Mouse (Mus musculus) liver, adult (tissue): ENCODE results near the gene Wbp2.

Experiments used
- GATA4 ChIP-seq: IDR thresholded peaks from 2 replicates; pipeline ENCODE4 v1.6.1; 2014; ENCODE audit warnings: mild to moderate bottlenecking, low read length; ENCODE audit not compliant: insufficient replicate concordance

Wbp2 gene

GRCm38 (mm10) chr11:116117241-116117640 is 30.4 kb upstream of the Wbp2 start:
- no peak for TF ChIP-seq GATA4

GRCm38 (mm10) chr11:116111611-116112203 is 24.9 kb upstream of the Wbp2 start:
- no peak for TF ChIP-seq GATA4

GRCm38 (mm10) chr11:116111067-116111466 is 24.3 kb upstream of the Wbp2 start:
- no peak for TF ChIP-seq GATA4

- no peak for TF ChIP-seq GATA4
These were observed 23.7 kb upstream of the Wbp2 start for GRCm38 (mm10) chr11:116110540-116110939.

GRCm38 (mm10) chr11:116110131-116110530 is 23.3 kb upstream of the Wbp2 start:
- TF ChIP-seq GATA4 = peak; percentile 6; the same call in 1 of the 2 replicates

- TF ChIP-seq GATA4 = no peak
These were observed 22.8 kb upstream of the Wbp2 start for GRCm38 (mm10) chr11:116109441-116110081.

GRCm38 (mm10) chr11:116108464-116109137 is 21.8 kb upstream of the Wbp2 start:
- no peak for TF ChIP-seq GATA4

GRCm38 (mm10) chr11:116107777-116108285 is 21.0 kb upstream of the Wbp2 start:
- no peak for TF ChIP-seq GATA4

- TF ChIP-seq GATA4 = no peak
These were observed 20.4 kb upstream of the Wbp2 start for GRCm38 (mm10) chr11:116106963-116107776.

- TF ChIP-seq GATA4 = no peak
These were observed 19.6 kb upstream of the Wbp2 start for GRCm38 (mm10) chr11:116106154-116106962.

- TF ChIP-seq GATA4 = no peak
These were observed 18.3 kb upstream of the Wbp2 start for GRCm38 (mm10) chr11:116105065-116105464.

- no peak; the same call in 1 of the 2 replicates for TF ChIP-seq GATA4
These were observed 17.3 kb upstream of the Wbp2 start for GRCm38 (mm10) chr11:116104006-116104646.

GRCm38 (mm10) chr11:116103572-116103971 is 16.8 kb upstream of the Wbp2 start:
- no peak for TF ChIP-seq GATA4

- no peak for TF ChIP-seq GATA4
These were observed 15.7 kb upstream of the Wbp2 start for GRCm38 (mm10) chr11:116102472-116102871.
